Mouse (Mus musculus): Measurements from ENCODE around the gene Reck.

- no peak for TF ChIP-seq POLR2A (IDR thresholded peaks at IDR 0.05; ENCODE audit: low read depth, low read length)
- no peak for TF ChIP-seq CTCF (IDR thresholded peaks at IDR 0.05; ENCODE audit: extremely low read depth, insufficient read depth, insufficient read length, insufficient replicate concordance)
Measured at GRCm38 (mm10) chr4:43978521-43979443, 103.5 kb downstream of the Reck start.
